Mouse (Mus musculus): Measurements from ENCODE around the gene Zfp991.
"Not testable (repeated sequence)": the region's sequence is repeated elsewhere in the genome, so short reads cannot be mapped to it uniquely, and the experiment has no call there.

- TF ChIP-seq CTCF, POLR2A (IDR thresholded peaks at IDR 0.05; ENCODE audit: extremely low read depth, insufficient read depth, low read length): not testable (repeated sequence)
Measured at GRCm38 (mm10) chr4:147165282-147165681, 33.4 kb downstream of the Zfp991 start.

All from cortical plate, adult 2 months (tissue).